Mouse (Mus musculus): Measurements from ENCODE around the gene 1700037C18Rik. TPM values are rescaled to one million over a fixed set of nuclear protein-coding genes. Genes with fewer than 3 reads are reported as not detected.
"Not testable (repeated sequence)": the region's sequence is repeated elsewhere in the genome, so short reads cannot be mapped to it uniquely, and the experiment has no call there.

1700037C18Rik gene
- polyA plus RNA-seq, 1 experiment, result 19.5 TPM

- 94% methylated on average over 4 of the region's 4 CpGs for WGBS
- H3K4me1 ChIP-seq (ENCODE audit: control insufficient read depth, insufficient read depth, low read length), result no peaks in the 10 kb centered on the region
- no peak for TF ChIP-seq CTCF (conservative IDR thresholded peaks at IDR 0.05; ENCODE audit: insufficient read depth, insufficient read length, low read depth, low read length)
- H3K27ac ChIP-seq (ENCODE audit: insufficient read depth, low read depth, low read length), result no peak overlapping the region
- no peaks in the 10 kb centered on the region for H3K36me3 ChIP-seq (ENCODE audit: control insufficient read depth, insufficient read depth, low read length)
- DNase-seq, result no peak
- no peaks in the 10 kb centered on the region for H3K27me3 ChIP-seq (replicated peaks; ENCODE audit: control insufficient read depth, insufficient read depth, low read length)
- no peak overlapping the region for H3K4me3 ChIP-seq (ENCODE audit: insufficient read depth, low read depth, low read length)
Observed at GRCm38 (mm10) chr16:3876346-3876745, 32.1 kb downstream of the 1700037C18Rik start.

GRCm38 (mm10) chr16:3872216-3873047 lies 36.1 kb downstream of the 1700037C18Rik start, which contains the start of gene Naa60:
Naa60 (plus strand) TSS chr16:3872375.
- no peaks in the 10 kb centered on the region for H3K36me3 ChIP-seq (ENCODE audit: control insufficient read depth, insufficient read depth, low read length)
- DNase-seq, result peak; percentile 97
- H3K27me3 ChIP-seq (replicated peaks; ENCODE audit: control insufficient read depth, insufficient read depth, low read length), result no peaks in the 10 kb centered on the region
- H3K4me1 ChIP-seq (ENCODE audit: control insufficient read depth, insufficient read depth, low read length), result no peaks in the 10 kb centered on the region
- H3K4me3 ChIP-seq (ENCODE audit: insufficient read depth, low read depth, low read length), result peak within 1 kb of the TSS; percentile 57
- H3K27ac ChIP-seq (ENCODE audit: insufficient read depth, low read depth, low read length), result peak within 1 kb of the TSS; percentile 3; the same call in 1 of the 2 replicates
- no peak for TF ChIP-seq CTCF (conservative IDR thresholded peaks at IDR 0.05; ENCODE audit: insufficient read depth, insufficient read length, low read depth, low read length)
- no peak for TF ChIP-seq POLR2A (IDR thresholded peaks at IDR 0.05; ENCODE audit: low read depth, low read length)
- WGBS, result 4% methylated on average over 47 of the region's 47 CpGs

- H3K36me3 ChIP-seq (ENCODE audit: control insufficient read depth, insufficient read depth, low read length), result no peaks in the 10 kb centered on the region
- no peaks in the 10 kb centered on the region for H3K4me1 ChIP-seq (ENCODE audit: control insufficient read depth, insufficient read depth, low read length)
- 2% methylated on average over 16 of the region's 16 CpGs for WGBS
- peak overlapping the region; percentile 57 for H3K4me3 ChIP-seq (ENCODE audit: insufficient read depth, low read depth, low read length)
- no peak for DNase-seq
- H3K27me3 ChIP-seq (replicated peaks; ENCODE audit: control insufficient read depth, insufficient read depth, low read length), result no peaks in the 10 kb centered on the region
- TF ChIP-seq POLR2A (IDR thresholded peaks at IDR 0.05; ENCODE audit: low read depth, low read length), result no peak
- no peak for TF ChIP-seq CTCF (conservative IDR thresholded peaks at IDR 0.05; ENCODE audit: insufficient read depth, insufficient read length, low read depth, low read length)
- no peak overlapping the region for H3K27ac ChIP-seq (ENCODE audit: insufficient read depth, low read depth, low read length)
Observed at GRCm38 (mm10) chr16:3871815-3872214, 36.7 kb downstream of the 1700037C18Rik start.

- no peaks in the 10 kb centered on the region for H3K4me1 ChIP-seq (ENCODE audit: control insufficient read depth, insufficient read depth, low read length)
- TF ChIP-seq CTCF (conservative IDR thresholded peaks at IDR 0.05; ENCODE audit: insufficient read depth, insufficient read length, low read depth, low read length) (no peak), POLR2A (IDR thresholded peaks at IDR 0.05; ENCODE audit: low read depth, low read length) (no peak)
- no peak for DNase-seq
- no peaks in the 10 kb centered on the region for H3K27me3 ChIP-seq (replicated peaks; ENCODE audit: control insufficient read depth, insufficient read depth, low read length)
- H3K36me3 ChIP-seq (ENCODE audit: control insufficient read depth, insufficient read depth, low read length), result no peaks in the 10 kb centered on the region; the same call in 1 of the 2 replicates
- no peak overlapping the region for H3K4me3 ChIP-seq (ENCODE audit: insufficient read depth, low read depth, low read length)
- no peak overlapping the region for H3K27ac ChIP-seq (ENCODE audit: insufficient read depth, low read depth, low read length)
- WGBS, result 95% methylated on average over 4 of the region's 4 CpGs
Observed at GRCm38 (mm10) chr16:3859254-3859653, 49.2 kb downstream of the 1700037C18Rik start.

- WGBS, result 91% methylated on average over 1 of the region's 1 CpGs
Observed at GRCm38 (mm10) chr16:3855776-3856175, 52.7 kb downstream of the 1700037C18Rik start.

GRCm38 (mm10) chr16:3854437-3855182 lies 53.9 kb downstream of the 1700037C18Rik start:
- 58% methylated on average over 11 of the region's 11 CpGs for WGBS
- H3K4me1 ChIP-seq (ENCODE audit: control insufficient read depth, insufficient read depth, low read length), result no peaks in the 10 kb centered on the region
- TF ChIP-seq POLR2A (IDR thresholded peaks at IDR 0.05; ENCODE audit: low read depth, low read length) (no peak), CTCF (conservative IDR thresholded peaks at IDR 0.05; ENCODE audit: insufficient read depth, insufficient read length, low read depth, low read length) (no peak)
- DNase-seq, result no peak
- no peaks in the 10 kb centered on the region for H3K36me3 ChIP-seq (ENCODE audit: control insufficient read depth, insufficient read depth, low read length)
- no peak overlapping the region for H3K4me3 ChIP-seq (ENCODE audit: insufficient read depth, low read depth, low read length)
- H3K27me3 ChIP-seq (replicated peaks; ENCODE audit: control insufficient read depth, insufficient read depth, low read length), result no peaks in the 10 kb centered on the region
- H3K27ac ChIP-seq (ENCODE audit: insufficient read depth, low read depth, low read length), result no peak overlapping the region

More at GRCm38 (mm10) chr16:3855776-3856175, 52.7 kb downstream of the 1700037C18Rik start:
- no peaks in the 10 kb centered on the region for H3K4me1 ChIP-seq (ENCODE audit: control insufficient read depth, insufficient read depth, low read length)
- no peak overlapping the region for H3K27ac ChIP-seq (ENCODE audit: insufficient read depth, low read depth, low read length)
- no peaks in the 10 kb centered on the region for H3K36me3 ChIP-seq (ENCODE audit: control insufficient read depth, insufficient read depth, low read length)
- H3K27me3 ChIP-seq (replicated peaks; ENCODE audit: control insufficient read depth, insufficient read depth, low read length), result no peaks in the 10 kb centered on the region
- DNase-seq, result no peak
- TF ChIP-seq CTCF (conservative IDR thresholded peaks at IDR 0.05; ENCODE audit: insufficient read depth, insufficient read length, low read depth, low read length) (no peak), POLR2A (IDR thresholded peaks at IDR 0.05; ENCODE audit: low read depth, low read length) (no peak)
- no peak overlapping the region for H3K4me3 ChIP-seq (ENCODE audit: insufficient read depth, low read depth, low read length)

- no peak for TF ChIP-seq CTCF (conservative IDR thresholded peaks at IDR 0.05; ENCODE audit: insufficient read depth, insufficient read length, low read depth, low read length)
- H3K27me3 ChIP-seq (replicated peaks; ENCODE audit: control insufficient read depth, insufficient read depth, low read length), result no peaks in the 10 kb centered on the region
- H3K36me3 ChIP-seq (ENCODE audit: control insufficient read depth, insufficient read depth, low read length), result no peaks in the 10 kb centered on the region
- WGBS, result 88% methylated on average over 12 of the region's 12 CpGs
- no peaks in the 10 kb centered on the region for H3K4me1 ChIP-seq (ENCODE audit: control insufficient read depth, insufficient read depth, low read length)
- no peak overlapping the region for H3K27ac ChIP-seq (ENCODE audit: insufficient read depth, low read depth, low read length)
- H3K4me3 ChIP-seq (ENCODE audit: insufficient read depth, low read depth, low read length), result no peak overlapping the region
- DNase-seq, result no peak
Observed at GRCm38 (mm10) chr16:3852586-3852985, 55.9 kb downstream of the 1700037C18Rik start.

DNA sequence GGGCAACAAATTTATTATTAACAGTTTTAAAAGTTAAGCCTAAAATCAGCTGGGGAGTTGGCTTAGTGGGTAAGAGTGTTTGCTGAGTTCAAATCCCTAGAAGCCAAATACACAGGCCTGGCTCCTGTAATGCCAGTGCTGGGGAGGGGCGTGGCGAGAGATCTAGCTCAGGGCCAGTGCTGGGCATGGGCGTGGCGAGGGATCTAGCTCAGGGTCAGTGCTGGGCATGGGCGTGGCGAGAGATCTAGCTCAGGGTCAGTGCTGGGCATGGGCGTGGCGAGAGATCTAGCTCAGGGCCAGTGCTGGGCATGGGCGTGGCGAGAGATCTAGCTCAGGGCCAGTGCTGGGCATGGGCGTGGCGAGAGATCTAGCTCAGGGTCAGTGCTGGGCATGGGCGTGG lies 57.2 kb downstream of the 1700037C18Rik start:
- not testable (repeated sequence) for H3K4me1 ChIP-seq (ENCODE audit: control insufficient read depth, insufficient read depth, low read length); H3K4me3 ChIP-seq (ENCODE audit: insufficient read depth, low read depth, low read length); H3K27me3 ChIP-seq (replicated peaks; ENCODE audit: control insufficient read depth, insufficient read depth, low read length); H3K36me3 ChIP-seq (ENCODE audit: control insufficient read depth, insufficient read depth, low read length); DNase-seq; H3K27ac ChIP-seq (ENCODE audit: insufficient read depth, low read depth, low read length)
- 95% methylated on average over 13 of the region's 13 CpGs for WGBS
